Mouse (Mus musculus) urinary bladder, postnatal 25 days (tissue): ENCODE measurements at regions not wholly inside any gene's neighbourhood (a gene's known extent, or its start where the extent isn't known, plus 50 kb on each side); places are given as distances from the start of the nearest gene placed in this dataset.

ENCODE experiments used
- DNase-seq: peaks from one replicate; pipeline ENCODE4 v3.0.0; 2022; ENCODE audit warnings: low spot score

GRCm38 (mm10) chr9:30848249-30848648 lies 74.0 kb downstream of the Adamts15 start:
- no peak for DNase-seq

- no peak for DNase-seq
Measured at GRCm38 (mm10) chr9:30845609-30846290, 76.5 kb downstream of the Adamts15 start.

- peak; percentile 8 for DNase-seq
Measured at GRCm38 (mm10) chr9:30844079-30844563, 78.1 kb downstream of the Adamts15 start.

GRCm38 (mm10) chr9:30834908-30835307 lies 87.3 kb downstream of the Adamts15 start:
- DNase-seq: no peak

- no peak for DNase-seq
Measured at GRCm38 (mm10) chr9:30834565-30834905, 87.7 kb downstream of the Adamts15 start.

GRCm38 (mm10) chr9:30833836-30834564 lies 88.3 kb downstream of the Adamts15 start:
- no peak for DNase-seq

- DNase-seq: no peak
Measured at GRCm38 (mm10) chr9:30829158-30829870, 92.9 kb downstream of the Adamts15 start.

GRCm38 (mm10) chr9:30827780-30828179 lies 94.5 kb downstream of the Adamts15 start:
- no peak for DNase-seq

GRCm38 (mm10) chr9:30824056-30824625 lies 98.1 kb downstream of the Adamts15 start:
- no peak for DNase-seq

GRCm38 (mm10) chr9:30820806-30821375 lies 101.4 kb downstream of the Adamts15 start:
- DNase-seq: no peak

- no peak for DNase-seq
Measured at GRCm38 (mm10) chr9:30813246-30813645, 109.0 kb downstream of the Adamts15 start.

- DNase-seq: no peak
Measured at GRCm38 (mm10) chr9:30810843-30811242, 111.4 kb downstream of the Adamts15 start.

- no peak for DNase-seq
Measured at GRCm38 (mm10) chr9:30810290-30810689, 112.0 kb downstream of the Adamts15 start.

GRCm38 (mm10) chr9:30808863-30809491 lies 113.3 kb downstream of the Adamts15 start:
- DNase-seq: no peak

- DNase-seq: no peak
Measured at GRCm38 (mm10) chr9:30803755-30804532, 118.3 kb downstream of the Adamts15 start.

GRCm38 (mm10) chr9:30802826-30803225 lies 119.4 kb downstream of the Adamts15 start:
- no peak for DNase-seq

GRCm38 (mm10) chr9:30794701-30795407 lies 127.4 kb downstream of the Adamts15 start:
- DNase-seq: no peak

- DNase-seq: no peak
Measured at GRCm38 (mm10) chr9:30781221-30781620, 141.0 kb downstream of the Adamts15 start.

GRCm38 (mm10) chr9:30777816-30778215 lies 144.4 kb downstream of the Adamts15 start:
- DNase-seq: no peak

GRCm38 (mm10) chr9:30775161-30775560 lies 147.1 kb downstream of the Adamts15 start:
- no peak for DNase-seq
